Mouse (Mus musculus) C2C12 (cell line): ENCODE data around the gene Nr3c2.

Experiments
- CTCF ChIP-seq: IDR thresholded peaks from one replicate; pipeline ENCODE4 v1.5.1; 2011; ENCODE audit not compliant: control insufficient read depth, insufficient read depth, insufficient read length
- MAX ChIP-seq: IDR thresholded peaks from one replicate; pipeline ENCODE4 v1.6.1; 2011; ENCODE audit warnings: mild to moderate bottlenecking, control low read depth

- TF ChIP-seq CTCF: no peak
- TF ChIP-seq MAX: no peak
Measured at GRCm38 (mm10) chr8:77294599-77294998, 395.4 kb downstream of the Nr3c2 start.
